Mouse (Mus musculus): ENCODE measurements at regions not wholly inside any gene's neighbourhood (a gene's known extent, or its start where the extent isn't known, plus 50 kb on each side); places are given as distances from the start of the nearest gene placed in this dataset.

DNA sequence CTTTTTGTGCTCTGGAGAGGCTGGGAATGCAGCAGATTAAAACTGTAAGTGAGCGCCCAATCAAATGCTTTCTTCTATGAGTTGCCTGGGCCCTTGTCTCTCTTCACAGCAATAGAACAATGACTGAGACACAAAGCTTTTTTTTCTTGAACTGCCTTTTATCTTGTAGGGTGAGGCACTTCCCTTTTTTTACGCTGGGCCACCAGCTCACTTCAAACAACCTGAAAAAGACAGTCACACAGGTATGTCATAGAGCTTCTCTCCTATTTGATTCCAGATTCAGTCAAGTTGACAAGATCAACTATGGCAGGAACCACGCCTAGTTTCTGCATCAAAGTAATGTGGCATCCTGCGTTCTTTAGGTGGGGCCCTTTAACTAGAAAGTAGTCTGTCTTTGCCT lies 246.2 kb upstream of the Lyplal1 start:
- no peak for TF ChIP-seq CTCF (IDR thresholded peaks at IDR 0.05; ENCODE audit: low read depth)
- TF ChIP-seq EP300 (optimal IDR thresholded peaks at IDR 0.05), result no peak
